Mouse (Mus musculus): ENCODE measurements around the gene Cul1.

DNA sequence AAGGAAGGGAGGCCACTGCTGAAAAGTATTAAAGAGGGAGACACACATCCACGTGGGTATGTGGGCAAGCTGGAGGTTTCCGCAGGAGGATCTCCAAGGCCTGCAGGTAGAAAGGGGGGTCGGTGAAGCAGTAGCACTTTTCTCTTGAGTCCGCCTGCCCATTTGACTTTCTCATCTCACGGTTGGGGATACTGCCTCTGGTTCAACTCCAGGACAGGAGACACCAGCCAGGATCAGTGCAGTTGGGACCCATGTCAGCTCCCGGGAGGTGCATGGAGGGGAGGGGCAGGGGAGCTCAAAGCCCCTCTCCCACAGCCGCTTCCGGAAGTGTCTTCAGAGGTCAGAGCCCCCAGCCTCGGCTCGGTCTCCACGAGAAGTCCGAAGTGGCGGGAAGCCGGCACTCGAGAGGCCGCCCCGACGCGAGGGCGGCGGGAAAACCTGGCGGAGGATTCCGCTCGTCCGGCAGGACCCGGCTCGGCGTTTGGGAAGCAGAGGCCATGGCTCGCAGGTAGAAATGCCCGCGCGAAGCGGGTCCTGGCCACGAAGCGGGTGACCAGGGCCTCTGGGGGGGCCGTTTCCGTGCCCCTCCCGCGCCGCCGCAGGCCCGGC is 428 bp downstream of the Cul1 start:
- TF ChIP-seq CTCF (IDR thresholded peaks at IDR 0.05; ENCODE audit: borderline replicate concordance, insufficient read depth, low read length) (no peak), POLR2A (IDR thresholded peaks at IDR 0.05; ENCODE audit: low read depth, low read length) (no peak)

Data from embryonic fibroblast, embryonic 13.5 days (primary cell).